Mouse (Mus musculus) G1E (cell line): ENCODE measurements at regions not wholly inside any gene's neighbourhood (a gene's known extent, or its start where the extent isn't known, plus 50 kb on each side); places are given as distances from the start of the nearest gene placed in this dataset.
A peak's percentile ranks its signal among the peaks of the same experiment; 100 is the strongest.
"Not testable (repeated sequence)": the region's sequence is repeated elsewhere in the genome, so short reads cannot be mapped to it uniquely, and the experiment has no call there.

ENCODE experiments used
- ATAC-seq: 2 replicates; pipeline ENCODE4 v1.8.0; 2016; ENCODE audit warnings: mild to moderate bottlenecking; ENCODE audit not compliant: insufficient number of reproducible peaks, poor library complexity, low FRiP score, severe bottlenecking; ENCODE audit errors: extremely low read depth
- DNase-seq: peaks from one replicate; pipeline ENCODE4 v3.0.0; 2012; ENCODE audit warnings: low spot score
- H3K27me3 ChIP-seq: 2 replicates; pipeline ENCODE4 v1.6.1; 2012; ENCODE audit warnings: mild to moderate bottlenecking, low read length, inconsistent platforms; ENCODE audit not compliant: insufficient read depth
- H3K36me3 ChIP-seq: replicated peaks from 2 replicates; pipeline ENCODE3; 2012; ENCODE audit warnings: mild to moderate bottlenecking, inconsistent platforms
- H3K4me1 ChIP-seq: 2 replicates; pipeline ENCODE4 v1.6.1; 2012; ENCODE audit warnings: low read depth, low read length, inconsistent platforms, mixed read lengths; ENCODE audit not compliant: insufficient read depth
- H3K4me3 ChIP-seq: 2 replicates; pipeline ENCODE4 v1.5.1; 2012; ENCODE audit warnings: low read depth, mild to moderate bottlenecking, inconsistent platforms, low read length, moderate library complexity, mixed read lengths
- H3K9me3 ChIP-seq: replicated peaks from 2 replicates; pipeline ENCODE4 v1.6.1; 2012; ENCODE audit warnings: inconsistent platforms
- CTCF ChIP-seq: IDR thresholded peaks from 2 replicates; pipeline ENCODE4 v1.5.1; 2012; ENCODE audit warnings: low read depth, low read length, inconsistent platforms, mixed read lengths
- GATA1 ChIP-seq: IDR thresholded peaks from 2 replicates; pipeline ENCODE4 v1.6.1; 2012; ENCODE audit warnings: borderline replicate concordance, low read length, inconsistent platforms, mixed read lengths
- GATA2 ChIP-seq: IDR thresholded peaks from 2 replicates; pipeline ENCODE4 v1.6.1; 2012; ENCODE audit warnings: low read depth, low read length, inconsistent platforms, borderline replicate concordance
- POLR2AphosphoS5 ChIP-seq: IDR thresholded peaks from 2 replicates; pipeline ENCODE4 v1.6.1; 2012; ENCODE audit warnings: low read depth, low read length, inconsistent platforms; ENCODE audit not compliant: insufficient replicate concordance
- TAL1 ChIP-seq: conservative IDR thresholded peaks from 2 replicates; pipeline ENCODE4 v1.6.1; 2012; ENCODE audit warnings: low read depth, low read length, inconsistent platforms, mixed read lengths

DNA sequence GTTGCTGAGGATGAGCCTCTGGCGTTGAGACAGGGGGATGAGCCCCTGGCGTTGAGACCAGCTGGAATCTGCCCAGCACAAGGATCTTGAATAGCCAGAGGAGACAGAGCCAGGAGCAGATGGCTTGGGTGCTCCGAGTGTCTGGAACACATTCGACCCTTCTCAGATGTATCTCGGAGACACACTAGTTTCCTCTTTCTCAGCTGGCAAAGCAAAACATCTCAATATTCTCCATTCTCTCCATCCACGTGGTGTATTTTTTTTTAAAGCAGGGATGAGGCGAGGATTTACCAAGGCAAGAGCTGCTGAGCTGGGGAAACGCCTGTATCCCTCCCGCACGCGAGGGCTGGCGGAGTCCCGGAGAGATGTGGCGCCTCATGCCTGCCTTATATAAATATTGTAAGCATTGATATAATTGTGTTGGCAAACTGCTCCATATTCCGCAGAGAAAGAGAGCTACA lies 109.7 kb upstream of the Ubl3 start:
- no peaks in the 10 kb centered on the region for H3K27me3 ChIP-seq
- TF ChIP-seq GATA2 (no peak), POLR2AphosphoS5 (no peak), GATA1 (no peak), CTCF (no peak), TAL1 (no peak)
- H3K36me3 ChIP-seq = no peaks in the 10 kb centered on the region
- no peaks in the 10 kb centered on the region for H3K4me1 ChIP-seq
- peaks cover 73% of the 10 kb centered on the region for H3K9me3 ChIP-seq
- ATAC-seq (no peak), DNase-seq (no peak)
- H3K4me3 ChIP-seq = no peak overlapping the region

DNA sequence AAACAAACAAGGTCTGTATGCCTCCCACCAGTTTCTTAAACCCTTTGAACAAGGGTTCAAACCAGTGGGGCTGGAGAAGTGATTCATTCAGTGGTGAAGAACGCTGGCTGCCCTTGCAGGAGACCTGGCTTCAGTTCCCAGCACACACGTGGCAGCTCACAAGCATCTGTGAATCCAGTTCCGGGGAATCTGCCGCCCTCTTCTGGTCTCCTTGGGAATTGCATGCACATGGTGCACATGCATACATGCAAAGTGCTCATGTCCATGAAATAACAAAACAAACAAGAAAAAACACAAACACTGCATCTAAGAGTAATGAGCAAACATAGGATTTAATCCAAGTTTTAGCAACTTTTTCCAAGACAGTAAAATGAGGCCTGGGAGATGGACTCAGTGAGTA lies 108.5 kb upstream of the Ubl3 start:
- H3K4me3 ChIP-seq = no peak overlapping the region
- ATAC-seq = no peak
- H3K27me3 ChIP-seq = no peaks in the 10 kb centered on the region
- DNase-seq = no peak
- TF ChIP-seq CTCF (peak; percentile 3; the same call in 1 of the 2 replicates), GATA2 (no peak), POLR2AphosphoS5 (no peak)
- H3K4me1 ChIP-seq = no peaks in the 10 kb centered on the region
- peaks cover 61% of the 10 kb centered on the region for H3K9me3 ChIP-seq
- no peaks in the 10 kb centered on the region for H3K36me3 ChIP-seq

DNA sequence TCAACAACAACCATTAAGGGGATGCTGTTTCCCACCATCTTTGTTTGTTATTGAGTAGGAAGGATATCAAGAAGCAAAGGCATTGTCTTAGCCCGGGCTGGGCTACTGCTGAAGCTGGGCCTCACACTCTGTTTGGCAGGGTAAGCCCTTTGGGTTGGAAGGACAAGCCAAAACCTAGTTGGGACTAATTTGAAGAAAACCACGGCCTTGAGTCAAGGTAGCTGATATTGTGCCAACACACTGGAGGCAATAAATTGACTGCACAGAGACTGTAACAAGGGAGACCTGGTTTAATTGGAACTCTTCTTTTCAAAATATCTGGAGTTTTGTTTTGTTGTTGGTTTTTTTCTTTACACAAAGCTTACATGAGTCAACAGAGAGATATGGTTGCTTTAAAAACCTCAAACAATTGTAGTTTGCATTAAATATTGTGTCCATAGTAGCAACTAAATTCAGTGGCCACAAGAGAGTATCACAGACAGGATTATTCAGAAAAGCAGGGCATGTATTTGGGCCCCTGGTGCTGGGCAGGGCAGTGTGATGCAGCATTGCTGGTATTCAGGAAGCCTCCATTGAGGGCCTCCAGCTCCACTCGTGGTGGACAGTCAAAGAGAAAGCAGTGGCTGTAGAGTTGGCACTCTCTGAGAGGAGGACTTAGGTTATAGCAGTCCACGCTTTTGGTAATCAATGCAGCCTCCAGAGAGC lies 105.5 kb upstream of the Ubl3 start:
- Histone ChIP-seq H3K36me3 (no peaks in the 10 kb centered on the region), H3K4me1 (no peaks in the 10 kb centered on the region), H3K4me3 (no peak overlapping the region), H3K9me3 (peaks cover 63% of the 10 kb centered on the region), H3K27me3 (no peaks in the 10 kb centered on the region)
- ATAC-seq = no peak
- no peak for DNase-seq
- TF ChIP-seq CTCF (no peak), TAL1 (no peak), POLR2AphosphoS5 (no peak), GATA2 (no peak), GATA1 (no peak)

GRCm38 (mm10) chr5:148652525-148653243 lies 100.1 kb upstream of the Ubl3 start:
- ATAC-seq (no peak), DNase-seq (no peak)
- TF ChIP-seq CTCF (no peak), POLR2AphosphoS5 (no peak), GATA2 (no peak), GATA1 (no peak), TAL1 (no peak)
- Histone ChIP-seq H3K4me1 (no peaks in the 10 kb centered on the region), H3K27me3 (no peaks in the 10 kb centered on the region), H3K36me3 (no peaks in the 10 kb centered on the region), H3K9me3 (peaks cover 66% of the 10 kb centered on the region), H3K4me3 (no peak overlapping the region)

DNA sequence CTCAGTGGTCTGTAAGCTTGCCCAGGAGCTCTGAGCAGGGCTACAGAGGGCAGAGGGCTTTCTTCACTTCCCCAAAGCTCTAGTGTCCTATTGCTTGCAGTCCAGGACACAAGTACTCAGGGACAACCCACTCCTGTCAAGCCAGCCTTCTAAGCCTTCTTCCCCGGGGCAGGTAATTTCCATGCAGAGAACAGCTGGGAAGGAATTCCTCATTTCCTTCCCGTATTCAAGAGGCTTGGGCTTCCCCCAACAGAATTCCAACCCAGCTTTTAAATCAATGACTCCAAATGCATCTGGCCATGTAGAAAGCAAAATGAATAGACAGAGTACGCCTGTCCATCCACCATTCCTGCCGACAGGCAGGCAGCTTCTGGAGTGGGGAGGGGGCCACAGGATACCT lies 99.1 kb upstream of the Ubl3 start:
- ATAC-seq = no peak
- Histone ChIP-seq H3K36me3 (no peaks in the 10 kb centered on the region), H3K27me3 (no peaks in the 10 kb centered on the region), H3K4me1 (no peaks in the 10 kb centered on the region), H3K9me3 (peaks cover 70% of the 10 kb centered on the region), H3K4me3 (no peak overlapping the region)
- DNase-seq = no peak
- TF ChIP-seq GATA2 (no peak), TAL1 (no peak), CTCF (no peak), GATA1 (no peak), POLR2AphosphoS5 (no peak)

DNA sequence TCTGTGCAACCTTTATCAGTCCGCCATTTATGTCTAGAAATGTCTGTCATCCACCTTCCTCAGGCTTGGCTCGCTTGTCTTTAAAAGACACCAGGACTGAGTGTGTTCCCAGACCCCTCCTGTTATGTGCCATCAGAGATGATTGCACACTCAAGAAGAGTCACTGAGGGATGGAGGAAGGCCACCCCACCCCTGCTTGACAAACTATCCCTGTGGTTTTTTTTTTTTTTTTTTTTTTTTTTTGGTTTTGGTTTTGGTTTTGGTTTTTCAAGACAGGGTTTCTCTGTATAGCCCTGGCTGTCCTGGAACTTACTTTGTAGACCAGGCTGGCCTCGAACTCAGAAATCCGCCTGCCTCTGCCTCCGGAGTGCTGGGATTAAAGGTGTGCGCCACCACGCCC lies 97.0 kb upstream of the Ubl3 start:
- H3K4me3 ChIP-seq, H3K27me3 ChIP-seq, H3K36me3 ChIP-seq, H3K4me1 ChIP-seq, DNase-seq, ATAC-seq: not testable (repeated sequence)
- peaks cover 70% of the 10 kb centered on the region for H3K9me3 ChIP-seq

DNA sequence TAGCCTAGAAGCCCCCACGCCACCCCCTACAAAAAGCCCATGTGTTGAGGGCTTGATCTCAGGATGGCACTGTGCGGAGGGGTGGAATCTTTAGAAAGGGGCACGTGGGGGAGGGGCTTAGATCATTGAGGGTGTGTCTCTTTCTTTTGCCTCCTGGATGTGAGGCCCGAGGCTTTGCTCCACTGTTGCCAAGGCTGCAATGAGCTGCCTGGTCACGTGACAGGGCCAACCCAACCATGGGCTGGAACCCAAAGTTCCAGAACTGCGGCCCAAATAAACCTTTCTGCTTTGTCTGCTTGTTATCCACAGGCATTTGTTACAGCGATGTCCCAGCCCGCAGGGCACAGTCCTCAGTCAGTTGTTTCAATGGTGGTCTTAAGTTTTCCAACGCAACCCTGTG lies 96.5 kb upstream of the Ubl3 start:
- Histone ChIP-seq H3K36me3 (no peaks in the 10 kb centered on the region), H3K4me1 (no peaks in the 10 kb centered on the region), H3K9me3 (peaks cover 70% of the 10 kb centered on the region), H3K4me3 (no peak overlapping the region), H3K27me3 (no peaks in the 10 kb centered on the region)
- TF ChIP-seq POLR2AphosphoS5 = no peak
- no peak for TF ChIP-seq GATA2
- no peak for TF ChIP-seq TAL1
- TF ChIP-seq GATA1 = no peak
- TF ChIP-seq CTCF = no peak
- no peak for DNase-seq
- ATAC-seq = no peak
